Mouse (Mus musculus): ENCODE results near the gene Napepld. TPM values are rescaled to one million over a fixed set of nuclear protein-coding genes. Genes with fewer than 3 reads are reported as not detected.
"Not testable (repeated sequence)": the region's sequence is repeated elsewhere in the genome, so short reads cannot be mapped to it uniquely, and the experiment has no call there.

Gene Napepld
- total RNA-seq, 2 experiments from 2014 or later: 0.62 to 2.1 TPM

DNA sequence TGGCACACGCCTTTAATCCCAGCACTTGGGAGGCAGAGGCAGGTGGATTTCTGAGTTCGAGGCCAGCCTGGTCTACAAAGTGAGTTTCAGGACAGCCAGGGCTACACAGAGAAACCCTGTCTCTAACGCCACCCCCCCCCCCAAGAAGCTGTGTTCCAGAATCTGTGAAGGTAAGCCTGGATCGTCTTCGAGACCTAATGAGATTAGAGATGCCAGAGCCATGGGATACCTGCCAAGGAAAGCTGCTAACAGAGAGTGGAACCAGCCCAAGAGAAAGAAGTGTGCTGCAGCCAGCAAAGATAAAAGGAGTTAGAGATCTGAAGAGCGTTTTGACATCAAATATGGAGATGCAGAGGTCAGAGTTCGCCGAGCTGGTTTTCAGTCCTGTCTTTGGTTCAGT is 6.8 kb upstream of the Napepld start:
- not testable (repeated sequence) for ATAC-seq (ENCODE audit: poor library complexity, severe bottlenecking)

DNA sequence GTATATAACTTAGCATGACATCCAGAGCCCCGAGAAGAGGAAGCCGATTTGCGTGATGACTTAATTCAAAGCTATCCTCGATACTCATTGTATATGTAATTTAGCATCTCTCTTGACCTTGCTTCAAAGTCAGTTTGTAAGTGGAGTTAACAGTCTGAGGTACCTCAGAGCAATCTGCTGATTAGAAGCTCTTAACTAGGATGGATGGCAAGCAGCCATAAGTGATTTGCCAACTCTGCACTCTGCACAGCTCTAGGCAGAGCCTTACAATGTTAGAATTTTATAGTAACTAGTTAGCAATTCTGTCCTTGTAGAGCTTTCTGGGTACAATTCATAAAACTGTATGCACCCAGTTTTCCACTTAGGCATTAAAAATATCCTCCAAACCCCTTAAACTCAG is 5.3 kb upstream of the Napepld start:
- ATAC-seq (ENCODE audit: poor library complexity, severe bottlenecking): no peak

DNA sequence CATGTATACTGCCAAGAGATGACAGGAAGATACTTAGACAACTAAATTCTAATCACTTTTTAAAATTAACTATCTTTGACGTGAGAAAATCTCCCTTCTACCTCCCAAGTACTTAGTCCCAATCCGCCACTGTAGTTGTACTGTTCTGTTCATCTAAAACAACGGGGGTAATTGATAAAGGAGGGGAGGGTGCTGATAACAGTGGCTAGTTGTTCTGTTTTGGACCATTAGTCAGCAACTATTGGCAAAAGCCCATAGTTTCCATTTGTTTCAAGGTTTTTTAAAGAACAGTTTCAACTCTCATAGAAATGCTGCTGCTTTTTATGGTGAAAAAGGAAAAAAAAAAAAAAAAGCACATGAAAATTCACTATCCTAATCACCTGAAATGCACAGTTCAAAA is 2.5 kb upstream of the Napepld start:
- no peak for ATAC-seq (ENCODE audit: poor library complexity, severe bottlenecking)

DNA sequence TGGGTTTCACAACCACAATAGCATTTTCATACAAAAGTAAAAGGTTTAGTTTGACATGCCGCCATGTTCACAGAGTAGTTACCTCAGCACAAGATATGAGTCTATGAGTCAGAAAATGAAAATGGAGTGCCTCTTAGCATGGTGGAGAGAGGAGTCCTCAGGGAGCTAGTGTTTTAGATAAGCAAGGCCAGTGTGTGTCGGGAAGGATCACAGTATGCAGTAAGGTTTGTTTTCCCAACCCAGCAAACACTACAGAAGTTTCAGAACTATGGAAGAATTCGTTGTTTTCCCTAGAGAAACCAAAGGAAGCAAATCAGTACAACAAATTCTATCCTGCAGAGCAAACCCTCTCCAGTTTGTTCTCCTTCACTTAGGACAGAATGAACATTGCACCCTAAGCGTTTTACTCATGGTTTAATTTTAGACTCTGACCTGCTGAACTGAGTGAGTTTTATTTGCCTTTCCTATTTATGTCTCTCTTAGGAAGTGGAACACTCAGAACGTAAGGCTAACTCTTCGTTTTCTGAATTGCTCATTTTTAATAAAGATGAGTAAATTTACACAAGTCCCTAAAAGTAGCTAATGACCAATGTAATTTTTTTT is 1.8 kb upstream of the Napepld start:
- no peak for ATAC-seq (ENCODE audit: poor library complexity, severe bottlenecking)

DNA sequence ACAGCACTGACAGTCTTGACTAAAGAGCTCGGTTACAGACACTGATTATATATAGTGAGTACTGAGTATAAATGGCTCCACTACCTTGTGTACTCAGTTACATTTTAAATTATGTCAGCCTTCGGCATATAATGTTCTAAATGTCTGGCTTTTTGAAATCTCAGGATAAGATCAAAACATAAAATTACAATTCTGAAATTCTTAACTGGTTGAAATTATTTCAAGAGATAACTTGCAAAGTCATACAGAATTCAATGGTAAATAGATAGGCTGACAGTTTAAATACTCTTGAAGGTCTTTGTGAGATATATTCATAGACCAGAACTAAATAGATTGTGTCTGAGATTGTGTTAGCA is 791 bp upstream of the Napepld start:
- no peak for ATAC-seq (ENCODE audit: poor library complexity, severe bottlenecking)

DNA sequence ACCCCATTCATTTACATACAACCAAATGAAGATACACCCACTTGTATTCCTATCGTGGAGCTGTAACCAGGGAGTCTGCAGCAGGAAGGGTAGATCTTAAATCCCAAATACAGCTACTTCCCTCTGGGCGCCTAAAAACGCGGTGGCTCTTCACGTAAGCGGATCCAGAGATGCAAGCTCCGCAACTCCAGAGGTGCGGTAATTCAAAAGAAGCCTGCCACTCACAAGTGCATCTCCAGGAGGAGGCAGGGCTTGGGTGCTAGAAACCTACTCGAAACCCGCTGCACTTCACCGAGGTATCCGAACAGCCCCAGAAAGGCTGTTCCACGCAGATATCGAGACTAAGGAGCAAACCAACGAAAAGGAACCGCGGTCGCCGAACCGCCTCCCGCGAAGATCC is 262 bp downstream of the Napepld start:
- ATAC-seq (ENCODE audit: poor library complexity, severe bottlenecking): peak; percentile 44

DNA sequence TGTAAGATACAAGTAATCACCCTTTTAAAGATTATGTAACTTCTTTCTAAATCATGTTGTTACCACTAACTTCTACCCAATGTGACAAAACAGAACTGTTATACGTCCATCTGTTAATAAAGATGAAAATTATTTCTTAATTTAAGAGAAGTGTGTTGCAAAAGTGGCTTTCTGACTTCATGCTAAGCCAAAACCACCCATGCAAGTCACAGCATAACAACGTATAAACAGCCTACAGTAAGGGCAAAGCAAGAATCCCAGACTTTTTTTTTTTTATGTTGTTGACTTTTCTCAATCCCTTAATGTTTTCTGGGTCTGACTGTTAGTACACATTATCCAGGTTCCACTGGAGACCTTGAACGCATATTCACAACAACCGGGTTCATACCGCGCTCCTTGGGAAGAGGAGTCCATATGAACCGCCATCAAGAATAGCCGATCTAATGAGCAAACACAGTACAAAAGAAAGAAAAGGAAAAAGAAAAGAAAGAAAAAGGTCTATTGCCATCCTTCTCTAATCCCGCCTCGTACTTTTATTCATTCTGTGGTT is 849 bp downstream of the Napepld start:
- no peak for ATAC-seq (ENCODE audit: poor library complexity, severe bottlenecking)

DNA sequence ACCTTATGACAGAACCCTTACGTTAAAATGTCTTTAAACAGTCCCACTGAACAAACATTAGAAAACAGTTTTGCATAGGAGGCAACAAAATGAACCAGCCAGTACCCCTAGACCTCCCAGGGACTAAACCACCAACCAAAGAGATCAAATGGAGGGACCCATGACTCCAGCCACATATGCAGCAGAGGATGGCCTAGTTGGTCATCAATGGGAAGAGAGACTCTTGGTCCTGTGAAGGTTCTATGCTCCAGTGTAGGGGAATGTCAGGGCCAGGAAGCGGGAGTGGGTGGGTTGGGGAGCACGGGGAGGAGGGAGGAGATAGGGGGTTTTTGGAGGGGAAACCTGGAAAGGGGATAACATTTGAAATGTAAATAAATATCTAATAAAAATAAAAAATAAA is 1.6 kb downstream of the Napepld start:
- not testable (repeated sequence) for ATAC-seq (ENCODE audit: poor library complexity, severe bottlenecking)

DNA sequence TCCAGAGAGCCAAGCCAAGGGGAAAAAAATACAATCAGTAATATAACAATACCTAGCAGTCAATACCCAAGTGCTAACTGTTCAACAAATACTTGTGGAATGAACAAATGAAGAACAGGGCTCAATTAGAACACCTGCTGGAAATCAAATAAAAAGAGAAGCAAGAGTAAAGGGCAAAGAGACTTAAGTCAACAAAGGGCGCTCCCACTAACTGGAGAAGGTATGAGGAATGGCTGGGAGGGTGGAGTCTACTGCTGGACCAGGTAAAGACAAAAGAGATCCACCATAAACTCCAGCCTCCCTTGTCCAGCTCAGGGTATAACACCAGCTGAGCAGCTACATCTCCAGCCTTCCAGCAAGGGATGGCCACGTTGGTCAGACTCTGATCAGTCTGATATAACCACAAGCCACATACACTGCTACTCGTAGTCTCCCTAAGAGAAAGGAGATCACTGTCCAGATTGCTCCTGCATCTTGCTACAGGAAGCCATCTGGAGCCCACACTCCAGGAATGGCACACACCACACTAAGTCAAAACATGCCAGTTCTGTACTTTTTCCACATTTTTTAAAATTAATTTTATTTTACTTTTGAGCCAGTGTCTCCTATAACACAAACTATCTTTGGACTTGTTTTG is 6.2 kb downstream of the Napepld start:
- no peak for ATAC-seq (ENCODE audit: poor library complexity, severe bottlenecking)

DNA sequence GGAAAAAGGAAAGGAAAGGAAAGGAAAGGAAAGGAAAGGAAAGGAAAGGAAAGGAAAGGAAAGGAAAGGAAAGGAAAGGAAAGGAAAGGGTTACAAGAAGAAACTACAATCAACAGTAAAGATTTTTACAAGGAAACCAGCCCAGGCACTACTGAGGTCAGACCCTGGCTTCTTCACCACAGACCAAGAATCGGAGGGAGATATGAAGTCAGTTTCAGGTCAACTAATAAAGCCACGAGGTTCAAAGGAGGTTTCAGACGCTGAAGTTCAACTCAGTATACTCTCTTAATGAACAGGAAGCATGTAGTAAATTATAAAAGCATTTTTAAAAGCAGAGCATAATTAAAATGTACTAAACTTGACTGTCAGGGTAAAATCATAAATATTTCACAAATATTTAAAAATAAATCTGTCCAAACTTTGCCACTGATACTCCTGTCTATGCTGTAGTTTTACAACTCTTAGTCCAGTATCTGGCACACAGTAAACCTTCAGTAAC is 7.8 kb downstream of the Napepld start:
- ATAC-seq (ENCODE audit: poor library complexity, severe bottlenecking): no peak

DNA sequence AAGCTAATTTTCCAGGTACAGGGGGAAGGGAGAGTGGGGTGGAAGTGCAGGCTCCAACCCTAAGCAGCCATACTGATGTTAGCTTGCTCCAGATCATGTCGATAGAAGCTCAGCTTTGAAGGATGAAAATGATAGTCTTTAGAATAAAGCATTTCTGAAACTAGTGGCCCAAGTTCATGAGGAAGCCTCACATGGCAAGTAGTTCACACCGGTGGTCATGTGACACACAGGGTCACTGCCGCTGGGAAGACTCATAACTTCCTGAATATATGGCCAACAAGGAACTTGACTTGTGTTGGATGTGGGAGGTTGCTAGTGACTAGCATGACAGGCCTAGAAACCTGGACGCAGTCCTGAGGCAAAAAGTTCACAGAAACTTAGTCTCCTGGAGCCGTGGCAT is 9.0 kb downstream of the Napepld start:
- no peak for ATAC-seq (ENCODE audit: poor library complexity, severe bottlenecking)

DNA sequence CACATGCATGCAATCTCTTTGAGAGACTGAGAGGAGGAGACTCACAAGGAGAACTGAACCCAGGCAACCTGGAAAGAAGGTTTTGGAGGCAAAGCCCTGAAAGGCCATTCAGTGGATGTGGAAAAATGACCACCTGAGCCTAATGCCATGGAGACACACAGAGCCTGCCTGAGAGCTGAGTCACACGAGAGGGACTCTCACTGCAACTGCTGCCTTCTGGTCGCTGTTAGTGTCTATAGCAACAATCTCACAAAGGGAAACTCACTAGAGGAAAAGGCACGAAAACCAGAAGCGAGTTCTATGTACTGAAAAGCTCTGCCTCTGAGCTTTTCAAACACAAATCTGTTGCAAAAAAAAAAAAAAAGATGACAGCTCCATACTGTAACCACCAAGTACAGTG is 14.2 kb downstream of the Napepld start:
- no peak for ATAC-seq (ENCODE audit: poor library complexity, severe bottlenecking)

DNA sequence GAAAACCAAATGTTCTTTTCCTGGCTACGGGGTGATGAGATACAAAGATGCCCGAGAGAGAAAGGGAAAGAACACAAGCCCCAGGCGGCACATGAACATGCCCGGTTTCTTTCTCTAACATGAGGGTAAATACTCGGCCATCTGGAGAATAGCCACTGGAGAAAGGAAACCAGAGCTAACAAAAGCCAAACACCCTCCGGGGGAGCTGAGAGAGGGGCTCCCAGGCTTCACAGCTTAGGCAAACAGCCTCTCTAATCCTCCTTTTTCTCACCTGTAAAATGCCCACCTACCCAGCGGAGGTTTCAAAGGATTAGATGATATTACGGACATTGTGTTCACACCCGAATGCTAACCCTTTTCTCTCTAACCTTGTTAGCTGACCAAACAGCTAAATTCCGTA is 16.2 kb downstream of the Napepld start:
- no peak for ATAC-seq (ENCODE audit: poor library complexity, severe bottlenecking)

DNA sequence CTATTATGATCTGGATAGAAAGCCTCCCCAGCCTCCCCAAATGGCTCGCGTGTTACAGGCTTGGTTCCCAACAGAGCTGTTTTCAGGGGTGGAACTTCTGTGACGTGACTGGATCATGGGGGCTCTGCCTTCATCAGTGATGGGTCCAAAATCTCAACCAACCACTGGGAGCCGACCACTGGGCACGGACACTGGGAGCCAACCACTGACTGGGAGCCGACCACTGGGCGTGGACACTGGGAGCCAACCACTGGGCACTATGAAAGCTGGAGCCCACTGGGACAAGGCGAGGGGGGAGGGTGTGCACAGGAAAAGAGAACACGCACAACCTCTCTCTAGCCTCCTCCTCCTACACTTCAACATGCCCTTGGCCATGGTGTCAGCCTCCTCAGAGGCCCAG is 17.4 kb downstream of the Napepld start:
- no peak for ATAC-seq (ENCODE audit: poor library complexity, severe bottlenecking)

DNA sequence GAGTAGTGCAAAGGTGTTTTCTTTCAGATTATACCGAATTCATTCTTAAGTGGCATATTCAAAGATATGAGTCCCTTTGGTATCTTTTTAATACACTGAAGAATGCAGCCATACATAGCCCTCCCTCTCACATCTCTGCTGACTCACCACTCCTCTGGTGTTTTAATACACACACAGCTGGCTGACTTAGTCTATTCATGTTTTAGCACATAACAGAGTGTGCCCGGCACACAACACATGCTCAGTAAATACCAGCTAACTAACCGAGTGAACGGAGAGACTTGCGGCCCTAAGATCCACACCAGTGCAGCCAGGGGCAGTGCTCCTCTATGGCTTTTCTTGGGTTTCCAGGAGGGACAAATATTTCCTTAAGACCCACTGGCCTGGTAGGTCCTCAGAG is 20.3 kb downstream of the Napepld start:
- ATAC-seq (ENCODE audit: poor library complexity, severe bottlenecking): no peak

DNA sequence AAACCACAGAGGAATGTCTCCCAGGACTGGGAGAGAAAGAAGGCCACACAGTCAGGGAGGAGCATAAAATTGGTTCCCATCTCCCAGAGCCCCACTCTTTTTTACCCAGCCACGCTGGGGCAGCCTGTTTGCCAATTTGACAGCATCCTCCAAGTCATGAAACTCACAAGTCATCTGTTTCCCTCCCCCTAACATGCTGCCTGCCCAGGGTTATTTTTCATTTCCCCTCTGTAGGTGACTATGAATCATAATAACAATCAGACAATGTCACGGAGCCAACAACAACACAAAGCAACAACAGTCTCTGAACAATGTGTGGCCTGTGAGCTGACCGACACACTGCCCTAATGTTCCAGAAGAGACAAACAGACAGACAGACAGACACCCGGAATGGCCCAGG is 21.2 kb downstream of the Napepld start:
- no peak for ATAC-seq (ENCODE audit: poor library complexity, severe bottlenecking)

DNA sequence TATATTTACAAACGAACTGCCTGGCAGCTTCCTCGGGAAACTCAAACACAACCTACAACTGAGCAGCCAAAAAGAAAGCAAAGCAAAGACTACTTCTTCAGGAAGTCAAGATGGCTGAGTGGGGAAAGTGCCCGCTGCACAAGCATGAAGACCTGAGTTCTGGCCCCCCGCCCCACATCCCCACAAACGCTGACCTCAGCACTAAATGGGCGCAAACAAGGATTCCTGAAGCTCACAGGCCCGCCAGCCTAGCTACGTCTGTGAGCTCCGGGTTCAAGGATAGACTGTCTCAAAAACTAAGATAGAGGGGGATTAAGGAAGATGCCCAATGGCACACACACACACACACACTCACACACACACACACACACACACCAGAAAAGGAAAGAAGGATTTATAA is 22.8 kb downstream of the Napepld start:
- ATAC-seq (ENCODE audit: poor library complexity, severe bottlenecking): no peak

DNA sequence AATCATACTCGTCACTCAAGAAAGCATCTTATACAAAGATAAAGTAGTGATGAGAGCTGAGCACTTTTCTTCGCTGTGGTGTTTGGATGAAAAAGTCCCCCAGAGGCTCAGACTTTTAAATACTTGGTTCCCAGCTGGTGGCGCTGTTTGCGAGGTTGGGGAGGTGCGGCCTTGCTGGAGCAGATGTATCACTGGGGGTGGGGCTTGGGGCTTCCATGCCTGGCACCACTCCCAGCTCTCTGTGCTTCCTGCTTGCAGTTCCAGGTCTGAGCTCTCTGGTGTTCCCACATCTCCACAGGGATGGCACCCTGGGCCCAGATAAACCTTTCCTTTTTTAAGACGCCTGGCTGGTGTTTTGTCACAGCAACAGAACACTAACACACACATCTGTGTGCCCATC is 23.3 kb downstream of the Napepld start:
- no peak for ATAC-seq (ENCODE audit: poor library complexity, severe bottlenecking)

DNA sequence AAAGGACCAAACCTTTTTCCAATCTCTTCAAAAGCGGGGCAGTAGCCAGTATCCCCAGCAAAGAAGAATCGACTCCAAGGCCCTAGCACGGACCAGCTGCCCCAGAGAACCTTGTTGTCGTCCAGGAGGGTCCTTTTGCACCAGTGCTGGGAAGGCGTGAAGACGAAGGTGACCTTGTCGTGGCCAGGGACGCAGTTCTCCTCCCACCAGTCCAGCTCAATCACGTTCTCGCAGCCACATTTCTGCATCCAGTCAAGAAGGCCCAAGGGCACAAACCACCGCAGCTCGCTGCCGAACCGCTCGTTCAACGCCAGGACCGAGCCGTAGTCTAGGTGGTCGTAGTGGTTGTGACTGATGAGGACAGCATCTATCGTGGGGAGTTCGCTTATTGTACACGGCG is 25.7 kb downstream of the Napepld start:
- no peak for ATAC-seq (ENCODE audit: poor library complexity, severe bottlenecking)

DNA sequence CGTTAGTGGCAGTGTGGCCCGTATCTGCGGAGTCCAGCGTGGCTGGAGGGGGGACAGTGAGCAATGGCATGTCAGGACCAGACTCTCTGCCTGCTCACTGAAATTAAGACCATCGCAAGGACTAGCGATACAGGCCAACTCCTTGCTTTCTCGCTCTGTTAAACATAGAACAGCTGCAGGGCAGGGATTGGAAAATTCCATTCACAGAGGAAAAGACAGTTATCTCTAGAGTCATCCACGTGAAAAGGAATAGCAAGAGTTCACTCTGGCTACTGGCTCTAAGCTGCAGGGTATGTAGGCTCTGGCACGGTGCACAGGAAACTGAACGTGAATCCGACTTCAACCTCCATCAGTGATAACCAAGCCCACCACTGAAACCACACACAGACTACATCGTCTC is 26.2 kb downstream of the Napepld start:
- no peak for ATAC-seq (ENCODE audit: poor library complexity, severe bottlenecking)

DNA sequence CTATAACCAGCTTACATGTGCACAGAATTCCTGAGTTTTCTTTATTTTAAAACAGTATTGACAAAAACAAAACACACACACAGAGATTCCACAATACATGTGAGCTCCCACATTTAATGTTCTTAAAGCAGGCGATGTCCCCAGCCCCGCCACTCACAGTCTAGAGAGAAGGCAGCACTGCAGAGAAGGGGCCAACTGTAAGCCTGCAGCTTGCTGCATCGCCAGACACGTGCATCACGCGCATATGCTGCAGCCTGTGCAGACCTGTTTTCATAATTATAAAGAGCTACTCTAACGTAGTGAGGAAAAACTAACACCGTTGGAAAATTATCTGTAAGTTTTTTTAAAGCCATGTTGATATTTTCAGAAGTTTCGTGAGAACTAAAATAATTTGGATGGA is 27.5 kb downstream of the Napepld start:
- ATAC-seq (ENCODE audit: poor library complexity, severe bottlenecking): no peak

DNA sequence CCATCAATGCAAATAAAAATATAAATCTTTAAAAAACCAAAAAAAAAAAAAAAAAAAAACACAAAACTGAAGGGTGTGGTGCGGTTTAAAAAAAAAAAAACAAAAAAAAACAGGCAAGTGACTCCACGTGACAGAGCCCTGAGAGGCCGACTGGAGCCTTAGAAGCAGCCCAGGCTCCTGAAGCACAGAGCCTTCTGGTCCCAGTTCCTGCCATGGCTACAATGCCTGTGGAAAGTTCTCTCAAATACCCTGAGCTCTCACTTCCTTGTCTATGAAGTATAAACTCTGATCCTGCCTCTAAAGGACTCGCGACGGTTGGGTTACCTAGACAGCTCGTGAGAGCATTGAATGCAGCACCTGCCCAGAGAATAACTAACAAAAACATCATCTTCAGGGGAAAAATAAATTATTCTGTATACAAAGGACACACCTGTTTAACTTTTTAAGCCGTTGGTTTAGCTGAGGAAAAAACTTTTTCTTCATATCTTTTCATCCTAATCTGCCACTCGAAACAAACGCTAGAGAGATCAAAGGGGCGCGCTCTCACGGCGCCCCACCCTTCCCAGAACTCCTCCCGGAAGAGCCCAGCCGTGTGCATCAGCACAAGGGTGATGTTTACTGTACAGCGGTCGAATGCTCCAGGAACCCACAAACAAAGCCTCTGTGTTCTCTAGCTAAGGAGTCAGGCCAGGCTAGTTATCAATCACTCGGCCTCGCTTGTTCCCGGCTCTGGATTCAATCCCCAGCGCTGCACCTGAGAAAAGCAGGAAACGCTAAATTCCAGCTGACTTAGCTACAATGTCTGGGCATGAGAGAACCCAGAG is 28.2 kb downstream of the Napepld start:
- ATAC-seq (ENCODE audit: poor library complexity, severe bottlenecking): peak; percentile 77

Data from megakaryocyte, adult 5-6 weeks (primary cell).